Mouse (Mus musculus): ENCODE data around the gene Tysnd1. TPM values are rescaled to one million over a fixed set of nuclear protein-coding genes. Genes with fewer than 3 reads are reported as not detected.

Gene Tysnd1
- polyA plus RNA-seq, 1 experiment from 2014 or later, result 39.0 TPM

DNA sequence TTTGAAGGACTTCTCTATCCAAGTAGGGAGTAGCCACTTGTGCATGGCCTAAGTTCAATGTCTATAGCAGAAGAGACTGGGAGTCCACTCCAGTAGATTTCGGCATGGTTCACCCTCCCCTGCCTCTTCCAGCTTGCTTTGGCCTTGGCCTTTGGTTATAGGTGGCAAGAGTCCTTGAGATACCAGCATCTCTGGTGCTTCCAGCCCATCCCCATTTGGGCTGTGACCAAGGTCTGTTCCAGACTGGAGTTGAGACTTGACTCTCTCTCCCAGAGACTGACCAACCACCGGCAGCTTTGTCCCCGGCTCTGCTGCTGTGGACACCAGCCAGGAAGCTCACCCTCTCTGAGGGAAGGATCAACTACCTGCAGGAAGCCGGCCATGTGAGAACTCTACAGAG, 42.8 kb downstream of the Tysnd1 start:
- ATAC-seq (replicated peaks; ENCODE audit: low FRiP score) (no peak), DNase-seq (ENCODE audit: low spot score) (no peak)
- Histone ChIP-seq H3K4me1 (replicated peaks; ENCODE audit: control insufficient read depth, insufficient read depth, low read length) (no peaks in the 10 kb centered on the region), H3K9ac (ENCODE audit: low read depth, low read length) (no peak overlapping the region), H3K9me3 (ENCODE audit: control insufficient read depth, low read length) (no peaks in the 10 kb centered on the region), H3K27me3 (replicated peaks; ENCODE audit: control insufficient read depth, insufficient read depth, low read length) (no peaks in the 10 kb centered on the region), H3K4me3 (ENCODE audit: low read depth, low read length) (no peak overlapping the region), H3K4me2 (no peak overlapping the region), H3K27ac (ENCODE audit: low read depth, low read length) (no peak overlapping the region), H3K36me3 (ENCODE audit: control insufficient read depth, insufficient read depth, low read length) (peaks cover 7% of the 10 kb centered on the region)
- 83% methylated on average over 4 of the region's 4 CpGs for WGBS

DNA sequence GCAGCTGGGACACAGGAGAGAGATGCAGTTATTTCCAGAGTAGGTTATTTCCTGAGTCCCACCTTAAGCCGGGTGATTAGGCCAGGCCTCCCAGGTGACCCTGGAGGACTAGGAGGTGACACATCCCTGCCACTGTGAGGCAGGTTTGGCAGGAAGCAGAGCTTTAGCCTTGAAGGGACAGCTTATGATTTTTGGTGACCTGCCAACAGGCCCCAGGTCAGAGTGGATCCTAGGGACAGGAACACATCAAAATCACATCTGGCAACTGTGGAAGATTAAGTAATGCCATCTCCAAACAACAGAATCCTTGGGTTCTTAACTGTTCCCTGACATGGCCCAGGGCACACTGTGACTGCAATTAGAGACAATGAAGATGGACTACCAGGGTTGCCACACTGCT, 46.0 kb downstream of the Tysnd1 start:
- H3K4me3 ChIP-seq (ENCODE audit: low read depth, low read length), result no peak overlapping the region
- no peak for ATAC-seq (replicated peaks; ENCODE audit: low FRiP score)
- no peaks in the 10 kb centered on the region for H3K4me1 ChIP-seq (replicated peaks; ENCODE audit: control insufficient read depth, insufficient read depth, low read length)
- H3K36me3 ChIP-seq (ENCODE audit: control insufficient read depth, insufficient read depth, low read length), result peaks cover 20% of the 10 kb centered on the region
- H3K9me3 ChIP-seq (ENCODE audit: control insufficient read depth, low read length), result 0 out of 2 replicates have a peak, but pooled peaks cover 2% of the 10 kb centered on the region
- no peaks in the 10 kb centered on the region for H3K27me3 ChIP-seq (replicated peaks; ENCODE audit: control insufficient read depth, insufficient read depth, low read length)
- H3K9ac ChIP-seq (ENCODE audit: low read depth, low read length), result no peak overlapping the region
- no peak for DNase-seq (ENCODE audit: low spot score)
- 78% methylated on average over 1 of the region's 1 CpGs for WGBS
- H3K4me2 ChIP-seq, result no peak overlapping the region
- H3K27ac ChIP-seq (ENCODE audit: low read depth, low read length), result no peak overlapping the region

DNA sequence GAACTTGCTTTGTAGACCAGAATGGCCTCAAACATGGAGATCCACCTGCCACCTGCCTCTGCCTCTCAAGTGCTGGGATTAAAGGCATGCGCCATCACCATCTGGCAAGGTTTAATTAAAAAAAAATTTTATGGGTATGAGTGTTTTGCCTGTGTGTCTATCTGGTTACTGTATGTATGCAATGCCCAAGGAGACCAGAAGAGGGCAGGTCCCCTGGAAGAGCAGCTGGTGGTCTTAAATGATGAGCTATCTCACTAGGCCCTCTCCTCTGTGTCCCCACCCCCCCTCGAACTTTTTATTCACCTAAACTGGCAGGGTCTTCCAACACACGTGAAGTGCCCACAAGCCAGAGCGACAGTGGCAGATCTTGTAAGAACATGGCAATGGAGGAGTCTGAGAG, 46.6 kb downstream of the Tysnd1 start:
- H3K9me3 ChIP-seq (ENCODE audit: control insufficient read depth, low read length), result 0 out of 2 replicates have a peak, but pooled peaks cover 2% of the 10 kb centered on the region
- no peak overlapping the region for H3K4me3 ChIP-seq (ENCODE audit: low read depth, low read length)
- H3K9ac ChIP-seq (ENCODE audit: low read depth, low read length), result no peak overlapping the region
- DNase-seq (ENCODE audit: low spot score) (no peak), ATAC-seq (replicated peaks; ENCODE audit: low FRiP score) (no peak)
- no peaks in the 10 kb centered on the region for H3K27me3 ChIP-seq (replicated peaks; ENCODE audit: control insufficient read depth, insufficient read depth, low read length)
- H3K36me3 ChIP-seq (ENCODE audit: control insufficient read depth, insufficient read depth, low read length), result peaks cover 20% of the 10 kb centered on the region
- H3K4me2 ChIP-seq, result no peak overlapping the region
- 77% methylated on average over 4 of the region's 4 CpGs for WGBS
- no peaks in the 10 kb centered on the region for H3K4me1 ChIP-seq (replicated peaks; ENCODE audit: control insufficient read depth, insufficient read depth, low read length)
- H3K27ac ChIP-seq (ENCODE audit: low read depth, low read length), result no peak overlapping the region

DNA sequence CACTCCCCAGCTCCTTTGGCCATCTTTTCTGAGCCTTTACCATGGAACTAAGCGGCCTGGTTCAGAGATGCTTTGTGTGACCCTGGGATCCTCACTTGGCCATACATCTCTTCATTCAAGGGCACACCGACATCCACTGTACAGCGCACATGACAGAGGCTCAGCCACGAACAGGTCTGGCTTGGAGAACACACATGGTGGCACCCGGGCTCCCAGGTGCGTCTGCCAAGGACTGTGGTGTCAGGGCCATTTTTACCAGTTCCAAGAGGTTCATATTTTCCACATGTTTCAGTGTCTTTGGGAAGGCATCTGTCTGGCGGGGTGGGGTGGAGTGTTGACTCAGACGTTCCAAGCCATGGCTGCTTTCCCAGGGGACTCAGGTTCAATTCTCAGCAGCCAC, 47.0 kb downstream of the Tysnd1 start:
- Histone ChIP-seq H3K27me3 (replicated peaks; ENCODE audit: control insufficient read depth, insufficient read depth, low read length) (no peaks in the 10 kb centered on the region), H3K9me3 (ENCODE audit: control insufficient read depth, low read length) (0 out of 2 replicates have a peak, but pooled peaks cover 2% of the 10 kb centered on the region), H3K4me3 (ENCODE audit: low read depth, low read length) (no peak overlapping the region), H3K4me1 (replicated peaks; ENCODE audit: control insufficient read depth, insufficient read depth, low read length) (no peaks in the 10 kb centered on the region), H3K36me3 (ENCODE audit: control insufficient read depth, insufficient read depth, low read length) (peaks cover 20% of the 10 kb centered on the region), H3K27ac (ENCODE audit: low read depth, low read length) (no peak overlapping the region), H3K4me2 (no peak overlapping the region), H3K9ac (ENCODE audit: low read depth, low read length) (no peak overlapping the region)
- DNase-seq (ENCODE audit: low spot score) (no peak), ATAC-seq (replicated peaks; ENCODE audit: low FRiP score) (no peak)
- 90% methylated on average over 8 of the region's 8 CpGs for WGBS

DNA sequence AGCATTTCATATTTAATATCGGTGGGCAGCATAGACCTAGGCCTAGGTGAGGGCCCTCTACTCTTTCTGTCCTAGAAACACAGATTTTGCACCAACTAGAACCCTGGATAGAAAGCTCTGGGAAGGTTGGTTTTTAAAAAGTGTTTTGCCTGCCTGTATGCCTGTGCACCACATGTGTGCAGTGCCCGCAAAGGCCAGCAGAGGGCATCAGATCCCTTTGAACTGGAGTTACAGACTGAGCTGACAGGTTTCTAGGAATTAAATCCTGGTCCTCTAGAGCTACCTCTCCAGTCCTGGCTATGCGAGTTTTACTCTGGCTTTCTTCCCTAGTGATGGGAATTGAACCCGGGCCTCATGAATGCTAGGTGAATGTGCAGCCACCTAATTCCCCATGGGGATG, 49.8 kb downstream of the Tysnd1 start:
- Histone ChIP-seq H3K36me3 (ENCODE audit: control insufficient read depth, insufficient read depth, low read length) (peaks cover 15% of the 10 kb centered on the region), H3K9ac (ENCODE audit: low read depth, low read length) (no peak overlapping the region), H3K9me3 (ENCODE audit: control insufficient read depth, low read length) (0 out of 2 replicates have a peak, but pooled peaks cover 2% of the 10 kb centered on the region), H3K27ac (ENCODE audit: low read depth, low read length) (no peak overlapping the region), H3K4me3 (ENCODE audit: low read depth, low read length) (no peak overlapping the region), H3K4me1 (replicated peaks; ENCODE audit: control insufficient read depth, insufficient read depth, low read length) (no peaks in the 10 kb centered on the region), H3K4me2 (no peak overlapping the region), H3K27me3 (replicated peaks; ENCODE audit: control insufficient read depth, insufficient read depth, low read length) (no peaks in the 10 kb centered on the region)
- DNase-seq (ENCODE audit: low spot score), result no peak
- ATAC-seq (replicated peaks; ENCODE audit: low FRiP score), result no peak
- WGBS, result 72% methylated on average over 4 of the region's 4 CpGs

DNA sequence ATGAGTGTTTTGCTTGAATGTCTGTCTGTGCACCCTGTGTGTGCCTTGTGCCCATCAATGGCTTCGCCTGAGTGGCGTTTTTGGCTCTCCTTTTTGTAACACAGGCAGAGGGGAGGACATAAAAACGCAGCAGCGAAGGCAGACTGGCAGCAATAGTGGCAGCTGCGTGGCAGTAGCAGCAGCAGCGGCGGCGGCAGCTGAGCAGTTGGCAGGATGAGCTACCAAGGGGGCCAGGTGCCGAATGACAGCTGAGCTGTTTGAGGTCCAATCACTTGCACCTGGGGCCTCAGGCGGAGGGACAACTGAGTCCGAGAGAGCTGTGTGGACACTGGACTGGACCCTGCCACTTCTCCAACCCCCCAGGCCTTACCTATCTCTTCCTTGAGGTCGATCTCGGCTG, 52.0 kb downstream of the Tysnd1 start:
- 90% methylated on average over 13 of the region's 13 CpGs for WGBS
- 0 out of 2 replicates have a peak, but pooled peaks cover 2% of the 10 kb centered on the region for H3K9me3 ChIP-seq (ENCODE audit: control insufficient read depth, low read length)
- H3K36me3 ChIP-seq (ENCODE audit: control insufficient read depth, insufficient read depth, low read length), result peaks cover 14% of the 10 kb centered on the region
- no peaks in the 10 kb centered on the region for H3K27me3 ChIP-seq (replicated peaks; ENCODE audit: control insufficient read depth, insufficient read depth, low read length)
- no peak overlapping the region for H3K9ac ChIP-seq (ENCODE audit: low read depth, low read length)
- no peak overlapping the region for H3K27ac ChIP-seq (ENCODE audit: low read depth, low read length)
- ATAC-seq (replicated peaks; ENCODE audit: low FRiP score) (no peak), DNase-seq (ENCODE audit: low spot score) (no peak)
- no peak overlapping the region for H3K4me3 ChIP-seq (ENCODE audit: low read depth, low read length)
- H3K4me1 ChIP-seq (replicated peaks; ENCODE audit: control insufficient read depth, insufficient read depth, low read length), result no peaks in the 10 kb centered on the region
- H3K4me2 ChIP-seq, result no peak overlapping the region

DNA sequence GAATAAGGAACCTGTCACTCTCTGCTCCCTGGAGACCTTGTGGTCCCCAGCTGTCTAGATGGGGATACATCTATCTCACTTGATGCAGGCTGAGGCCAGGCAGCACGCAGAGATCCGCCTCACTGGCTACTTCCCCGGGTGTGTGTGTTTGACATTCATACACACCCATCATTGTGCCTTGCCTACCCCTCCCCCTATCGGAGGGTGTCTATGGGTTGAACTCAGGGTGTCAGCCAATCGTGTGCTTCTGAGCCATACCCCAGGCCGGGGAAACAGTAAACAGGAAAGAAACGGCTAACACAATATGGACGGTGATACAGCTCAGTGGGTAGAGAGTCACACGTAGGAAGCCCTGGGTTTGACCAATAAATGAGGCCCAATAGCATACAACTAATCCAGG, 54.7 kb downstream of the Tysnd1 start:
- Histone ChIP-seq H3K4me3 (ENCODE audit: low read depth, low read length) (no peak overlapping the region), H3K27ac (ENCODE audit: low read depth, low read length) (no peak overlapping the region), H3K36me3 (ENCODE audit: control insufficient read depth, insufficient read depth, low read length) (peaks cover 7% of the 10 kb centered on the region; the same call in 1 of the 2 replicates), H3K4me1 (replicated peaks; ENCODE audit: control insufficient read depth, insufficient read depth, low read length) (no peaks in the 10 kb centered on the region), H3K9ac (ENCODE audit: low read depth, low read length) (no peak overlapping the region), H3K4me2 (no peak overlapping the region), H3K9me3 (ENCODE audit: control insufficient read depth, low read length) (0 out of 2 replicates have a peak, but pooled peaks cover 2% of the 10 kb centered on the region), H3K27me3 (replicated peaks; ENCODE audit: control insufficient read depth, insufficient read depth, low read length) (no peaks in the 10 kb centered on the region)
- 76% methylated on average over 9 of the region's 9 CpGs for WGBS
- ATAC-seq (replicated peaks; ENCODE audit: low FRiP score), result no peak
- no peak for DNase-seq (ENCODE audit: low spot score)

DNA sequence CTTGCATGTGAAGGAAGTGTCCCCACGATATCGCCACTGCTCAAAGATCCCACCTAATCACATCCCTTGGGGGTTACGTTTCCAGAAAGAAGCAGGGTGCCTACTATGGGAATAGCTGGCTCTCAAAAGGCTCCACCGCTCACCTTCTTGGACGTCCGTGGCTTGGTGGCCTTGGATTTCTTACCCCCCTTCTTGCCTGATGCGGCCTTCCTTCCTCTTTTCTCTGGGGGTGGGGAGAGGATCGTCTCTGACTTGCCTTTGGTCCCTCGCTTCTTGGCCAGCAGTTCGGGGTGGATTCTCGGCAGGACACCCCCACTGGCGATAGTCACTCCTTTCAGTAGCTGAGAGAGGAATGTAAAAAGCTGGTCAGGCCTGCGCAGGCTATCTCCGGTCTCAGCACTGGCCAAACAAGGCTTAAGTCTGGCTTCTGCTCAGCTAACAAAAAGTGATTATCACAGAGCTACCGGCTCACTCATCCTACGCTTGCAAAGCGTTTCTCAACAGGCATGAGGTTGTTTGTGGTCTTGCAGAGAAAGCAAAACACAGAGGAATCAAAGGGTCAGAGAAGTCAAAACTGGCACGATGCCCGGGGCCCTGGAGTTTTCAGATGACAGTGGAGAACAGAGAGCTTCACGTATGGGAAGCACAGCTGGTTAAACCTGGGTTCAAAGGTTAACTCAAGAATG, 56.4 kb downstream of the Tysnd1 start:
- H3K36me3 ChIP-seq (ENCODE audit: control insufficient read depth, insufficient read depth, low read length), result no peaks in the 10 kb centered on the region
- no peak for DNase-seq (ENCODE audit: low spot score)

More for the DNA sequence above, 56.4 kb downstream of the Tysnd1 start:
- Histone ChIP-seq H3K27me3 (replicated peaks; ENCODE audit: control insufficient read depth, insufficient read depth, low read length) (no peaks in the 10 kb centered on the region), H3K4me2 (no peak overlapping the region), H3K9me3 (ENCODE audit: control insufficient read depth, low read length) (no peaks in the 10 kb centered on the region), H3K27ac (ENCODE audit: low read depth, low read length) (no peak overlapping the region), H3K4me1 (replicated peaks; ENCODE audit: control insufficient read depth, insufficient read depth, low read length) (no peaks in the 10 kb centered on the region), H3K4me3 (ENCODE audit: low read depth, low read length) (no peak overlapping the region), H3K9ac (ENCODE audit: low read depth, low read length) (no peak overlapping the region)
- 68% methylated on average over 20 of the region's 20 CpGs for WGBS
- no peak for ATAC-seq (replicated peaks; ENCODE audit: low FRiP score)

Data from liver, embryonic 11.5 days (tissue).